Mouse (Mus musculus): ENCODE data around the gene Tmem8b. TPM values are rescaled to one million over a fixed set of nuclear protein-coding genes. Genes with fewer than 3 reads are reported as not detected.

Tmem8b gene
- total RNA-seq (2015) (0.27 and 0.42 TPM in 2 replicates), total RNA-seq (2017) (0.04 and 0.16 TPM in 2 replicates)

- peak; percentile 95 for ATAC-seq (ENCODE audit: poor library complexity, severe bottlenecking)
These were observed at the start of gene Tmem8b, which contains the start of gene Fam221b for GRCm38 (mm10) chr4:43668782-43669427. Gene Tmem8b (plus strand): TSS chr4:43668971. Gene Fam221b (minus strand): TSS chr4:43669145.

GRCm38 (mm10) chr4:43620146-43620778 is 48.5 kb upstream of the Tmem8b start:
- ATAC-seq (ENCODE audit: poor library complexity, severe bottlenecking), result no peak

GRCm38 (mm10) chr4:43629106-43629817 is 39.5 kb upstream of the Tmem8b start:
- ATAC-seq (ENCODE audit: poor library complexity, severe bottlenecking), result no peak

- ATAC-seq (ENCODE audit: poor library complexity, severe bottlenecking), result peak; percentile 91
These were observed 38.7 kb upstream of the Tmem8b start for GRCm38 (mm10) chr4:43630030-43630581.

- ATAC-seq (ENCODE audit: poor library complexity, severe bottlenecking), result no peak; the same call in 1 of the 2 replicates
These were observed 38.1 kb upstream of the Tmem8b start for GRCm38 (mm10) chr4:43630671-43631045.

GRCm38 (mm10) chr4:43631046-43631955 is 37.5 kb upstream of the Tmem8b start, which contains the start of gene Npr2:
Gene Npr2 (plus strand): TSS chr4:43631935.
- ATAC-seq (ENCODE audit: poor library complexity, severe bottlenecking), result peak; percentile 13; the same call in 1 of the 2 replicates

- ATAC-seq (ENCODE audit: poor library complexity, severe bottlenecking), result no peak
These were observed 36.5 kb upstream of the Tmem8b start for GRCm38 (mm10) chr4:43631956-43632920.

- ATAC-seq (ENCODE audit: poor library complexity, severe bottlenecking), result no peak
These were observed 35.5 kb upstream of the Tmem8b start for GRCm38 (mm10) chr4:43633296-43633695.

GRCm38 (mm10) chr4:43633736-43634135 is 35.0 kb upstream of the Tmem8b start:
- no peak for ATAC-seq (ENCODE audit: poor library complexity, severe bottlenecking)

- no peak for ATAC-seq (ENCODE audit: poor library complexity, severe bottlenecking)
These were observed 34.0 kb upstream of the Tmem8b start for GRCm38 (mm10) chr4:43634621-43635374.

GRCm38 (mm10) chr4:43636751-43637150 is 32.0 kb upstream of the Tmem8b start:
- no peak for ATAC-seq (ENCODE audit: poor library complexity, severe bottlenecking)

GRCm38 (mm10) chr4:43640076-43640475 is 28.7 kb upstream of the Tmem8b start:
- ATAC-seq (ENCODE audit: poor library complexity, severe bottlenecking), result no peak

- ATAC-seq (ENCODE audit: poor library complexity, severe bottlenecking), result no peak
These were observed 28.3 kb upstream of the Tmem8b start for GRCm38 (mm10) chr4:43640491-43640890.

- no peak for ATAC-seq (ENCODE audit: poor library complexity, severe bottlenecking)
These were observed 19.0 kb upstream of the Tmem8b start for GRCm38 (mm10) chr4:43649783-43650182.

- ATAC-seq (ENCODE audit: poor library complexity, severe bottlenecking), result no peak
These were observed 16.0 kb upstream of the Tmem8b start for GRCm38 (mm10) chr4:43652726-43653125.

GRCm38 (mm10) chr4:43653161-43654015 is 15.4 kb upstream of the Tmem8b start, which contains the start of gene Spag8:
Gene Spag8 (minus strand): TSS chr4:43653594.
- no peak for ATAC-seq (ENCODE audit: poor library complexity, severe bottlenecking)

- no peak for ATAC-seq (ENCODE audit: poor library complexity, severe bottlenecking)
These were observed 13.0 kb upstream of the Tmem8b start for GRCm38 (mm10) chr4:43655656-43656338.

Data from megakaryocyte, adult 5-6 weeks (primary cell).